Mouse (Mus musculus) midbrain, embryonic 11.5 days (tissue): ENCODE results near the gene Tecpr2. TPM values are rescaled to one million over a fixed set of nuclear protein-coding genes. Genes with fewer than 3 reads are reported as not detected.

Source experiments
- ATAC-seq: fragments of 200-750 bp; cut with Nextera tagmentation; 2 replicates; pipeline ENCODE4 v1.8.0; 2017; ENCODE audit warnings: moderate TSS enrichment, moderate library complexity; ENCODE audit not compliant: low FRiP score
- DNase-seq: peaks from one replicate; pipeline ENCODE4 v3.0.0; 2015; ENCODE audit warnings: low spot score; ENCODE audit errors: missing footprints
- H3K27ac ChIP-seq: fragments of 300-500 bp; sonication (generic); 2 replicates; pipeline ENCODE4 v1.5.1; 2014; ENCODE audit warnings: low read depth, low read length
- H3K27me3 ChIP-seq: fragments of 300-500 bp; sonication (generic); 2 replicates; pipeline ENCODE4 v1.6.1; 2014; ENCODE audit warnings: mild to moderate bottlenecking, low read length, moderate library complexity, mixed read lengths; ENCODE audit not compliant: control insufficient read depth, insufficient read depth
- H3K36me3 ChIP-seq: fragments of 300-500 bp; sonication (generic); 2 replicates; pipeline ENCODE4 v1.6.1; 2014; ENCODE audit warnings: mild to moderate bottlenecking, low read length, moderate library complexity, mixed read lengths; ENCODE audit not compliant: control insufficient read depth, insufficient read depth
- H3K4me1 ChIP-seq: fragments of 300-500 bp; sonication (generic); 2 replicates; pipeline ENCODE4 v1.6.1; 2014; ENCODE audit warnings: low read length; ENCODE audit not compliant: control insufficient read depth, insufficient read depth
- H3K4me2 ChIP-seq: fragments of 300-500 bp; sonication (generic); 2 replicates; pipeline ENCODE4 v1.6.1; 2014; ENCODE audit warnings: mild to moderate bottlenecking, moderate library complexity
- H3K4me3 ChIP-seq: fragments of 300-500 bp; sonication (generic); 2 replicates; pipeline ENCODE4 v1.5.1; 2014; ENCODE audit warnings: low read depth, low read length
- H3K9ac ChIP-seq: fragments of 300-500 bp; sonication (generic); 2 replicates; pipeline ENCODE4 v1.6.1; 2014; ENCODE audit warnings: low read length
- H3K9me3 ChIP-seq: fragments of 300-500 bp; sonication (generic); 2 replicates; pipeline ENCODE4 v1.6.1; 2016; ENCODE audit warnings: low read length; ENCODE audit not compliant: control insufficient read depth
- WGBS: fragments of 180-500 bp; shearing (Covaris S2); extraction: QIAGEN DNeasy Blood & Tissue Kit; methylation state at CpG from one replicate; pipeline ENCODE4 v1.1.7; 2014; 5-methylcytosine and 5-hydroxymethylcytosine counted together
- polyA plus RNA-seq: library from polyadenylated mRNA; unstranded; fragments of >200 nt; fragmentation: Nextera tagmentation; extraction: Ambion mirVana; gene quantifications from 2 replicates; pipeline ENCODE4 v1.2.1, GENCODE M21; 2014

Gene Tecpr2
- polyA plus RNA-seq, 1 experiment from 2014 or later = 4.2 TPM

- H3K4me3 ChIP-seq = no peak overlapping the region
- H3K27me3 ChIP-seq = no peaks in the 10 kb centered on the region
- no peak overlapping the region for H3K27ac ChIP-seq
- no peak overlapping the region for H3K9ac ChIP-seq
- H3K4me1 ChIP-seq = no peaks in the 10 kb centered on the region
- no peak overlapping the region for H3K4me2 ChIP-seq
- ATAC-seq (no peak), DNase-seq (no peak)
- H3K36me3 ChIP-seq = no peaks in the 10 kb centered on the region
- WGBS = 92% methylated on average over 1 of the region's 1 CpGs
- no peaks in the 10 kb centered on the region for H3K9me3 ChIP-seq
Measured at GRCm38 (mm10) chr12:110949410-110949809, 60.3 kb downstream of the Tecpr2 start.

GRCm38 (mm10) chr12:110950151-110950550 lies 61.1 kb downstream of the Tecpr2 start:
- no peak for ATAC-seq
- H3K4me2 ChIP-seq = no peak overlapping the region
- H3K4me1 ChIP-seq = no peaks in the 10 kb centered on the region
- H3K27me3 ChIP-seq = no peaks in the 10 kb centered on the region
- no peaks in the 10 kb centered on the region for H3K36me3 ChIP-seq
- 92% methylated on average over 4 of the region's 4 CpGs for WGBS
- H3K9me3 ChIP-seq = no peaks in the 10 kb centered on the region
- DNase-seq = no peak
- no peak overlapping the region for H3K4me3 ChIP-seq
- no peak overlapping the region for H3K9ac ChIP-seq
- no peak overlapping the region for H3K27ac ChIP-seq

GRCm38 (mm10) chr12:110951236-110951635 lies 62.2 kb downstream of the Tecpr2 start:
- Histone ChIP-seq H3K9me3 (no peaks in the 10 kb centered on the region), H3K36me3 (no peaks in the 10 kb centered on the region), H3K4me1 (no peaks in the 10 kb centered on the region), H3K27ac (no peak overlapping the region), H3K4me2 (no peak overlapping the region), H3K27me3 (no peaks in the 10 kb centered on the region), H3K9ac (no peak overlapping the region), H3K4me3 (no peak overlapping the region)
- DNase-seq = no peak
- 85% methylated on average over 7 of the region's 7 CpGs for WGBS
- ATAC-seq = no peak

- Histone ChIP-seq H3K4me1 (no peaks in the 10 kb centered on the region), H3K9me3 (no peaks in the 10 kb centered on the region), H3K4me2 (no peak overlapping the region), H3K4me3 (no peak overlapping the region), H3K27ac (no peak overlapping the region), H3K9ac (no peak overlapping the region), H3K36me3 (no peaks in the 10 kb centered on the region), H3K27me3 (no peaks in the 10 kb centered on the region)
- 87% methylated on average over 6 of the region's 6 CpGs for WGBS
- DNase-seq (no peak), ATAC-seq (no peak)
Measured at GRCm38 (mm10) chr12:110952628-110953385, 63.7 kb downstream of the Tecpr2 start.

- Histone ChIP-seq H3K4me3 (no peak overlapping the region), H3K27me3 (no peaks in the 10 kb centered on the region), H3K9me3 (no peaks in the 10 kb centered on the region), H3K27ac (no peak overlapping the region), H3K4me1 (no peaks in the 10 kb centered on the region), H3K9ac (no peak overlapping the region), H3K36me3 (no peaks in the 10 kb centered on the region), H3K4me2 (no peak overlapping the region)
- DNase-seq = no peak
- WGBS = 92% methylated on average over 3 of the region's 3 CpGs
- no peak for ATAC-seq
Measured at GRCm38 (mm10) chr12:110953443-110953842, 64.4 kb downstream of the Tecpr2 start.

- H3K27ac ChIP-seq = no peak overlapping the region
- no peaks in the 10 kb centered on the region for H3K36me3 ChIP-seq
- no peak for DNase-seq
- no peak overlapping the region for H3K9ac ChIP-seq
- H3K4me3 ChIP-seq = no peak overlapping the region
- no peaks in the 10 kb centered on the region for H3K27me3 ChIP-seq
- no peaks in the 10 kb centered on the region for H3K4me1 ChIP-seq
- no peak for ATAC-seq
- H3K4me2 ChIP-seq = no peak overlapping the region
- H3K9me3 ChIP-seq = no peaks in the 10 kb centered on the region
- WGBS = 88% methylated on average over 2 of the region's 2 CpGs
Measured at GRCm38 (mm10) chr12:110953900-110954299, 64.8 kb downstream of the Tecpr2 start.

- Histone ChIP-seq H3K9me3 (no peaks in the 10 kb centered on the region), H3K27me3 (no peaks in the 10 kb centered on the region), H3K4me2 (no peak overlapping the region), H3K27ac (no peak overlapping the region), H3K9ac (no peak overlapping the region), H3K36me3 (no peaks in the 10 kb centered on the region), H3K4me1 (no peaks in the 10 kb centered on the region), H3K4me3 (no peak overlapping the region)
- DNase-seq (no peak), ATAC-seq (no peak)
- 91% methylated on average over 4 of the region's 4 CpGs for whole genome bisulfite sequencing
Measured at GRCm38 (mm10) chr12:110954351-110954991, 65.4 kb downstream of the Tecpr2 start.

GRCm38 (mm10) chr12:110961973-110962372 lies 72.9 kb downstream of the Tecpr2 start:
- H3K4me2 ChIP-seq = no peak overlapping the region
- H3K4me3 ChIP-seq = no peak overlapping the region
- WGBS = 87% methylated on average over 2 of the region's 2 CpGs
- DNase-seq = no peak
- no peaks in the 10 kb centered on the region for H3K9me3 ChIP-seq
- no peak for ATAC-seq
- H3K36me3 ChIP-seq = no peaks in the 10 kb centered on the region
- no peak overlapping the region for H3K27ac ChIP-seq
- H3K4me1 ChIP-seq = no peaks in the 10 kb centered on the region
- no peak overlapping the region for H3K9ac ChIP-seq
- H3K27me3 ChIP-seq = no peaks in the 10 kb centered on the region

GRCm38 (mm10) chr12:110965500-110965899 lies 76.4 kb downstream of the Tecpr2 start:
- no peaks in the 10 kb centered on the region for H3K27me3 ChIP-seq
- no peak overlapping the region for H3K4me3 ChIP-seq
- H3K27ac ChIP-seq = no peak overlapping the region
- DNase-seq (no peak), ATAC-seq (no peak)
- H3K9me3 ChIP-seq = no peaks in the 10 kb centered on the region
- no peaks in the 10 kb centered on the region for H3K4me1 ChIP-seq
- 0 out of 2 replicates have a peak, but pooled peaks cover 4% of the 10 kb centered on the region for H3K36me3 ChIP-seq
- no peak overlapping the region for H3K9ac ChIP-seq
- 82% methylated on average over 3 of the region's 3 CpGs for WGBS
- H3K4me2 ChIP-seq = no peak overlapping the region
